Mouse (Mus musculus): ENCODE data around the gene Rasl12. TPM values are rescaled to one million over a fixed set of nuclear protein-coding genes. Genes with fewer than 3 reads are reported as not detected.

The Rasl12 gene
- polyA plus RNA-seq (2012; ENCODE audit: low replicate concordance), result 0.09 and 0.17 TPM in 2 replicates

GRCm38 (mm10) chr9:65398279-65398678 is at the start of gene Rasl12:
TSS of gene Rasl12 (plus strand) at chr9:65398506.

DNA sequence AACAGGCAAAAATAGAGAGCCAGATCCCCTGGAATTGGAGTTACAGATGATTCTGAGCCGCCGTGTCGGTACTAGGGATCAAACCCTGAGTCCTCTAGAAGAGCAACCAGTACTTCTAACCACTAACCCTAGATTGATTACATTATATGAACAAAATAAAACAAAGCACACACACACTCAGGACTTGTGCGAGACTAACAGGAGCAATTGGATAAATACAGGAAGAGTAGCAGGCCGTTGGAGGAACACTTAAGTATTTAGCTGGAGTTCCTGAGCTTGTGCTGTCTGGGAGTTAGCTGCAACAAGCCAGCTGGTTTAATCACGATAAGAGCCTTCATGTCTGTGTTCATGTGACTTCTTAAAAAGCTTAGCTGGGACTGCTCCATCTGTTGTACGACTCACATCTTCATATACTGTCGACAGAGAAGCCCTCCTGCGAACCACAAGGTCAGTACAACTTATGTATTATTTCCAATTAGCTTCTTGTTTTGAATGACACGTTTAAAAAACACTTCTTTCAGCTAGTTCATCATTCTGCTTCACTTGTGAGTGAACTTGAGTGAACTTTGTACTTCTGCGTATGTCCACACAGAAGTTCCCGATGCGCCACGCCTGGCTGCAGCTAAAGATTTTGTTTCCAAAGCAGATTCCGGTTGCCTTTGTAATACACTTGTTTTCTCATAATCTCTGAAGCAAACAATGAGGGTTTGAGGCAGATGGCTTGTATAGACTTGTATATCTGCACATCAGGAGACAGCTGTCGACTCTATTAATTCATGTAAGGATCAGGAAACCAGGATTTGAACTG is 37.5 kb upstream of the Rasl12 start, which contains the start of gene Ubap1l:
Ubap1l (plus strand) TSS at position 401 of the 808 bp plus-strand sequence.

GRCm38 (mm10) chr9:65391613-65391964 is 6.7 kb upstream of the Rasl12 start, which contains the start of gene Kbtbd13:
TSS of gene Kbtbd13 (minus strand) at chr9:65391652.

DNA sequence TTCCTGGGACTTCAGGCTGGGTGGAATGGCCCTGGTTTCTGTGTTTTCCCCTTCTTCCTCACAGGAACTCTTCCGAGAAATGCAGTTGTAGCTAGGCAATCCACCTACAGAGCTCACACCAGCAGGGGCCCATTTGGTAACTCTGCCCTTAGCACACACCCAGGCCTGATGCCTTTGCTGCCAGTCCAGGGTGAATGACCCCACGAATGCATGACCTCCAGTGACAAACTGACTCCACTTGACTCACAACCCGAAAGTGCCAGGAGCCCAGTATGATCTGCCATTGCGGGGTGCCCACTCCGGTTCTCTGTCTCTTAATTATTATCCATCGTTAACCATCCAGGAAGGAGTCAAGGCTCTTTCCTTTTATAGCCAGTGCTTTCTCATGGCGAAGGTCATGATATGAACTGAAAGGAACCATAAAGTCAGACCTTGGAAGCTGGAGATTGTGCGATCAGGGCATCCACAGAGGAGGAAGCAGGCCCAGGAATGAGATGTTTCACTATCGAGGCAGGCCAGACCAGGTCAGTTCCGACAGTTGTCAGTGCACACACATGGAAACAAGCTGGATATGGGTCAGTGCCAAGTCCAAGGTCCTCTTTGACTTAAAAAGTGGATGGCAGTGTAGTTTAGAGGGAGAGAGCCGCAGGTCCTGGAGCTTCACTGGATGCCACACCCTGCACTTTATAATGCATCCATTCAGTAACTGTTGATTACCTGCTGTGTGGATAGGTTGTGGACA is 24.6 kb downstream of the Rasl12 start, which contains the start of gene Slc51b:
Slc51b (minus strand) TSS at position 196 of the 742 bp plus-strand sequence.

DNA sequence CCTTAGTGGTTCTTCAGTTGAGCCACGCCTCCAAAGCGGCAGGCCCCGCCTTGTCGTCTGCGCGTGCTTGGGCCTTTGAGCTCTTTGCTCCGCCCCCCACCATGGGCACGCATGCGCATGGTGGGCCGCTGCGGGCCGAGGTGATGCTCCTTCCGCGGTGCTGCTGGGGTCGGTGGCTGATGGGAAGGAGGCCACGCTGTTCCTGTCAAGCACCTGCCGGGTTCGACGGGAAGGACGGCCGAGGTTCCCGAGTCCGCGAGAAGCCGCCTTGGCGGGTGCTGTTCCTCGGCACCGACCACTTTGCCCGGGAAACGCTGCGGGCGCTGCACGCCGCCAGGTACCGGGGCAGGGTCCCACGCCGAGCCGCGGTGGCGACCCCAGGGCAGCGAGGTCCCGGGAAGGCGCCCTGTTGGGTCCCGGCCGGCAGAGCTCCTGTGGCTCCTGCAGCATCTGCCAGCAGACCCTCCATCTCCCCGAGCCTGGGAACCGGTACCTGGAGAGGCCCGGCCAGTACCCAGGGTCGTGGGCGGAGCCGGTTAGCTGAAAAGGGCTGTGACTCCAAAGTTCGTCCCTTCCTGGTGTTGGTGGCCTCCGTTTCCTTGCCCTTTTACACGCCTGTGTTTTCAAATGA is 37.5 kb downstream of the Rasl12 start, which contains the start of gene Mtfmt:
Mtfmt (plus strand) TSS at position 112 of the 631 bp plus-strand sequence.

GRCm38 (mm10) chr9:65460732-65461442 is 62.6 kb downstream of the Rasl12 start, which contains the start of gene Spg21:
TSS of gene Spg21 (plus strand) at chr9:65460947.

Other genes starting within 250 kb of the Rasl12 start
- 6.9 and 7.6 TPM in 2 replicates for gene Parp16, start 203.2 kb upstream of the Rasl12 start, polyA plus RNA-seq (2012; ENCODE audit: low replicate concordance)
- 0.13 TPM in 1 of 2 replicates, not detected in the other for gene Cilp, start 133.3 kb upstream of the Rasl12 start, polyA plus RNA-seq (2012; ENCODE audit: low replicate concordance)
- gene Clpx, start 104.2 kb upstream of the Rasl12 start, polyA plus RNA-seq (2012; ENCODE audit: low replicate concordance), result 10.6 and 14.9 TPM in 2 replicates
- gene Pdcd7, start 52.4 kb upstream of the Rasl12 start, polyA plus RNA-seq (2012; ENCODE audit: low replicate concordance), result 35.7 and 51.3 TPM in 2 replicates
- 0.67 and 1.0 TPM in 2 replicates for gene Ubap1l, start 37.5 kb upstream of the Rasl12 start, polyA plus RNA-seq (2012; ENCODE audit: low replicate concordance)
- gene Kbtbd13, start 6.9 kb upstream of the Rasl12 start, polyA plus RNA-seq (2012; ENCODE audit: low replicate concordance), result not detected in 2 replicates
- not detected in 2 replicates for gene Slc51b, start 24.4 kb downstream of the Rasl12 start, polyA plus RNA-seq (2012; ENCODE audit: low replicate concordance)
- 8.4 and 8.5 TPM in 2 replicates for gene Mtfmt, start 37.3 kb downstream of the Rasl12 start, polyA plus RNA-seq (2012; ENCODE audit: low replicate concordance)
- gene Spg21, start 62.4 kb downstream of the Rasl12 start, polyA plus RNA-seq (2012; ENCODE audit: low replicate concordance), result 20.5 and 26.1 TPM in 2 replicates
- not detected in 2 replicates for gene Ankdd1a, start 121.7 kb downstream of the Rasl12 start, polyA plus RNA-seq (2012; ENCODE audit: low replicate concordance)
- 18.1 and 154 TPM in 2 replicates for gene Plekho2, start 181.5 kb downstream of the Rasl12 start, polyA plus RNA-seq (2012; ENCODE audit: low replicate concordance)
- 22.7 and 39.3 TPM in 2 replicates for gene Pif1, start 188.7 kb downstream of the Rasl12 start, polyA plus RNA-seq (2012; ENCODE audit: low replicate concordance)
- gene Rbpms2, start 231.1 kb downstream of the Rasl12 start, polyA plus RNA-seq (2012; ENCODE audit: low replicate concordance), result 1.4 and 1.5 TPM in 2 replicates

Measured in leukemia stem cell, adult 10-12 weeks (primary cell).